Mouse (Mus musculus): ENCODE data around the gene Plbd2.

Gene Plbd2

DNA sequence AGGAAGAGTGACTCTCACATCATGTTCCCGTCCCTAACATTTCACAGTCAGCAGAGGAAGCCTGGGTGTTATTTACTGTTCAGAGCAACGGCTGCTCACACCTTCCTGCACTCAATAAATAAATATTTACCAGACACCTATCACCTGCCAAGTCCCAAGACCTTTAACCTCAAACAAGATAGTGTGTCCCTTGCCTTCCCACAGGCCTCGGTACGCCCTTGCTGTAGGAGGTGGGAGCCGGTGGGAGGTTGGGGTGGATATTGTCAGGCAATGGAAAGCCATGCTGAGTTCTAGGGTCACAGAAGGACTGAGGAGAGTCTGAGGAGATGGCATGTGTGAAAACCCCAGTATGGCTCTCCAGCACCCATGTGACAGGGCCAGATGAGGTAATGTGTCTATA is 35.1 kb downstream of the Plbd2 start:
- TF ChIP-seq GATA4 (IDR thresholded peaks at IDR 0.05; ENCODE audit: insufficient replicate concordance, low read length) = peak; percentile 84

DNA sequence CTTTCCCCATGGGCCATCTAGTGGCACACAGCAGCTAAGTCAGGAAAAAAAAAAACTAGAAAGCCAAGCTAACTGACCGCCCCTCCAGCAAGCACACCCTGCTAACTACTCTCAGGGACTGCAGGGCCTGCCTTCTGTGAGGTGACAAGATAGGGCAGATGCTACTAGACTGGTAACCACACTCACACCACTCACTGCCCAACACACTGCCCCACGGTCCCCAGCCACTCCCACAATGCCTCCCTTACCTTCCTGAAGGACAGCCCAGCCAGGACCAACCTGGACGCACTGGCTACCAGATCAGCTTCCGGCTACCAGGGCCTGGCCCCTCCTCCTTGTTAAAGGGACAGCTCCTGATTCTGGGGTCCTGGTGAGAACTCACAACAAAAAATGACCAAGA is 36.4 kb downstream of the Plbd2 start:
- TF ChIP-seq GATA4 (IDR thresholded peaks at IDR 0.05; ENCODE audit: insufficient replicate concordance, low read length) = no peak

DNA sequence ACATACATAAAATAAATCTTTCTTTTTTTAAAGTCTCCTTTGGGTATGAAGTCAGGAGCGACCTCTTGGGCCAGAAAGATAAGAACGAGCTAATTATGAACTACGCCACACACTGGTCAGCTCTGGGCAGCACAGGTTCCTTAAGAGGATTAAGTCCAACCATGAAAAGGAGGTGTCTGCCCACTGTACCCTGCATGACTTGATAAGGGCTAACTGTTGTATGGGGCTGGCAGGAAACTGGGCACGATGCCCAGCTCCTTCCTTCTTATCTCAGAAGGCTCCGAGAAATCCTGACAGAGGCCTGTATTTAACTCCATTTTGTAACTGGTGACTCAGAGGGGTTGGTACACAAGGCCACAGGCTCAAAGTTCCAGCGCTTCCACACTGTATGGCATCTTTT is 37.6 kb downstream of the Plbd2 start:
- 0 out of 2 replicates have a peak, but pooled peaks have one; percentile 32 for TF ChIP-seq GATA4 (IDR thresholded peaks at IDR 0.05; ENCODE audit: insufficient replicate concordance, low read length)

DNA sequence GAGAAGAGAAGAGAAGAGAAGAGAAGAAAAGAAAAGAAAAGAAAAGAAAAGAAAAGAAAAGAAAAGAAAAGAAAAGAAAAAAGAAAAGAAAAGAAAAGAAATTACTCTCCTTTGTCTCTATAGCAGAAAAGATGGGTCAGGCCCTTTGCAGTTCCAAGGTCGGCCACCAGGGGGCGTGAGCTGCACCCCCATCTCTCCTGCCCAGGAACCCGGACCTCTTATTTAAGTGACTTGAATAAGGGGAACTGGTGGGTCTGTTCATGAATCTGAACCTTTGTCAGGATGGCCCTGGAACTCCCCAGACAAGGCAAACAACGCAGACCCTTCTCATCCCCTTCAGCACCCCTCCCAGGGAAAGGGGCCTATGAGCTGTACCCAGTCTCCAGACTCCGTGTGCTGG is 38.4 kb downstream of the Plbd2 start:
- no peak for TF ChIP-seq GATA4 (IDR thresholded peaks at IDR 0.05; ENCODE audit: insufficient replicate concordance, low read length)

DNA sequence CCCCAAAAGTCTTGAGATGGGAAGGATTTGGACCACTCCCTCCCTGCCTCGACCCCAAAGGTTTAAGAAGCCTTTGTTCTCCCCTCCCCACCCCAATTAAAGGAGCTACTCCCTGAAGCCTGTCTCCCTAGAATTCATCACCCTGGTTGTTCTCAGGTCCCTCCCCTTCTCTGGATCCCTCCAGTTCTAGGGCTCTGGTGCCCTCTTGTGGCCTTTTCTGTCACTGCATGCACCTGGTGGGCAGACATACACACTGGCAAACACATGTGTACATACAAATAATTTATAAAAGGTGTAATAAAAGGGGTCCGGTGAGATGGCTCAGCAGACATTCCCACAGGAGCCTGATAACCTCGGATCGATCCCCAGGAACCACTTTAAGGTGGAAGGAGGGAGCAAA is 39.1 kb downstream of the Plbd2 start:
- no peak for TF ChIP-seq GATA4 (IDR thresholded peaks at IDR 0.05; ENCODE audit: insufficient replicate concordance, low read length)

DNA sequence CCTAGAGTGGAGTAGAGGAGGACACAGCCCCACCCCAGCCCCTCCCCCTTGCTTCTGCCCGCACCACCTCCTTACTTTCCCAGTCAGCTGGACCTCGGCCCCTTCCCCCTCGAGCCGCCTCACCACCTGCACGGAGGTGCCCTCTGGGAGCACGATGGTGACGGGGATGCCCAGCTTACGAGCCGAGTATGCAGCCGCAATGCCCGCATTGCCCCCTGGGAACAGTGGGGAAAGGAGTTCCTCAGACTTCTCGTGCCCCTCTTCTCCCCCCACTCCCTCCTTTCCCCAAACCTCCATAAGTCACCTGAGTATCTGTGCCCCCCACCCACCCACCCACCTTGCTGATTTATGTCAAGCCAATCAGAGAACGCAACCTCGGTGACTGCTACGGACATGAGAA is 41.5 kb downstream of the Plbd2 start:
- TF ChIP-seq GATA4 (IDR thresholded peaks at IDR 0.05; ENCODE audit: insufficient replicate concordance, low read length) = no peak

DNA sequence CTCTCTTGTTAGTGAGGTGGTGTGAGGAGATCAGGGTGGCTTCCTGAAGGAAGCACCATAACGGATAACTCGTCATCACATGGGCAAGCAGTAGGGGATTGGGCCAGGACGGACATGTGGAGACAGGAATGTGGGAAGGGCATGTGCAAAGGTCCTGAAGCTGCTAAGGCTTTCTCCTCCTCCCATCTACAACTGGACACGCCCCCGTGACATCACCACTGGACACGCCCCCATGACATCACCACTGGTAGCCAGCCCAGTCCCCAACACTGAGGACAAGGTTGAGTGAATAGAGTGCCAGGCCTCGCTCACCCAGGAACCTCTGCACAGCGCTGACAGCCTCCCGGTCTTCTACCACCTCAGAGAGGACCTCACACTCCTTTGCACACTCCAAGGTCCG is 44.3 kb downstream of the Plbd2 start:
- no peak for TF ChIP-seq GATA4 (IDR thresholded peaks at IDR 0.05; ENCODE audit: insufficient replicate concordance, low read length)

DNA sequence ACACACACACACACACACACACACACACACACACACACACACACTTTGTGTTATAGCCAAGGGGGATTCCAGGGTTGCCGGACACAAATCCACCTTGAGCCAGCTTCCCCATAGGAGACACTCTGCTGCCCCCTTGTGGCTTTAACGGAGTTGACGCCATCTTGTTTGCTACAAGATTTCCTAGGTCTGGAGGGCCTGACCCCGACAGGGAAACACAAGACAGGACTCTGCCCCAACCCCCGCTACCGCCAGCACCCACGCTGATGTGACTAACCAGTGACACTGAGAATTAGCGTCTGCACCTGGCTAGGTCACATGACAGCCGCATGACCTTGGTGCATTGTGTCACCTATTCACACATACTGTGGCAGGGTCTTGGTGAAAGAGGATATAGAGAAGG is 45.8 kb downstream of the Plbd2 start:
- no peak for TF ChIP-seq GATA4 (IDR thresholded peaks at IDR 0.05; ENCODE audit: insufficient replicate concordance, low read length)

DNA sequence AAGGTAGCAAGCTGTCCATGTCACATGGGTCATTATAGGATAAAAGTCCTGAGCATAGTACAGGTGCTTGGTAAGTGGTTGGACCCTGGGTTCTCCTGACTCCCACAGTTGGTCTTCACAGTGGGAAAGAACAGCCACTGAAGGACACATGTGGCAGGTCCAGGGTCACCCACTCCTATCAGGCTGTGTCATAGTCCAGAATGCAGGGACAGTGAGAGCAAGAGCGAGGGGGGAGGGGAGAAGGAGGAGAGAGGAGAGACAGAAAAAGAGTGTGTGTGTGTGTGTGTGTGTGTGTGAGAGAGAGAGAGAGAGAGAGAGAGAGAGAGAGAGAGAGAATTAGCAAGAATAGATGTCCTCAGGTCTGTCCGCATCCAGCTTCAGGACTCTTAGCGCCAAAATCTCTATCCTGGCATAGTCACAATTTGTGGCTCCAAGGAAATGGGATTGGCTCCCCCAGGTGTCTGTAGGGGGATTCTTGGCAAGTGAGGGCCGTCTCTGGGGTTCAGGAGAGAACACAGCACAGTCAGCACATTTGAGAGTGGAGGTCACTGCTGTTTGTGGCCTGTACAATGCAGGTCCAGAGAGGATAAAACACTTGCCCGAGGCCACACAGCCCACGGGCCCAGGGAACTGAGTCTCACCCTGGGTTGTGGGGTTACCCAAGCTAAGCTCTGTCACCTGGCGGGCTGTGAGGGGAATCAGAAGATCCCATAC is 46.4 kb downstream of the Plbd2 start:
- no peak for TF ChIP-seq GATA4 (IDR thresholded peaks at IDR 0.05; ENCODE audit: insufficient replicate concordance, low read length)

DNA sequence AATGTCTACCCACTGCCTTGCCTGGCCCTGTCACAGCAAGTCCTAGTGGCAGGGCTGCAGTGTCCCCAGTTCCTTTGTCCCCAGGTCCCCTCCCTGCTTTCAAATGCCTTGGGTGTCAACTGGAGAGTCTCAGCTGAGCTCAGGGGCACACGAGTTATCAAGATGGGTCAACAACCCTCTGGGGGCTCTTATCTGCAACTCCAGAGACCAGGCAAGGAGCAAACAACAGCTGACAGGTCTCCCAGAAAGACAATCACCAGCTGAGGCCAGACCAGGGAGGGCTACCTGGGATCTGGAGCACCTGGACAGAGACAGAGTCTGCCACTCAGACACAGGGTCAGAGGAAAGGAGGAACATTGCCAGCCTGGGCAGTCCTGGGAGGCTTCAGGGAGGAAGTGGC is 47.2 kb downstream of the Plbd2 start:
- TF ChIP-seq GATA4 (IDR thresholded peaks at IDR 0.05; ENCODE audit: insufficient replicate concordance, low read length) = no peak

DNA sequence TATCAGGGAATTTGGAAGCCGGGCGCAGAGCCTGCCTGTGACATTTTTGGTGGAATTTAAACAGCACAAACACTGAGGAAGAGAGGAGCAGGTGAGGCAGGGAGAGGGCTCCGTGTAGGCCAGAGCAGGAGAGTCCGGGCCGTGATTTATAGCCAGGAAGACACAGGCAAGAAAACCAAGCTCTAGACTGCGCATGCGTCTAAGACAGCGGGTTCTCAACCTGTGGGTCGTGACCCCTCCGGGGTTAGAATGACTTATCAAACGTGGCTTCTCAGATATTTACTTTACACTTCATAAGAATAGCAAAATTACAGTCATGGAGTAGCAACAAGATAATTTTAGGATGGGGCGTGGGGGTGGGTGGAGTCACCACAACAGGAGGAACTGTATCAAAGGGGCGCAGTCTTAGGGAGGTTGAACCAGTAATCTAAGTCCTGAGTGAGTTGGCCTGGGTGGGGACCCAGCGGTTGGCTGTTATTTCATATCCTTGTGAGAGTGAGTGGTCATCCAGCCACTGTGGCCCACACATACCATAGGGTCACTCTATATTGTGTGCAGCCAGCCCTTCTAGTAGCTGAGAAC is 48.6 kb downstream of the Plbd2 start:
- TF ChIP-seq GATA4 (IDR thresholded peaks at IDR 0.05; ENCODE audit: insufficient replicate concordance, low read length) = no peak

DNA sequence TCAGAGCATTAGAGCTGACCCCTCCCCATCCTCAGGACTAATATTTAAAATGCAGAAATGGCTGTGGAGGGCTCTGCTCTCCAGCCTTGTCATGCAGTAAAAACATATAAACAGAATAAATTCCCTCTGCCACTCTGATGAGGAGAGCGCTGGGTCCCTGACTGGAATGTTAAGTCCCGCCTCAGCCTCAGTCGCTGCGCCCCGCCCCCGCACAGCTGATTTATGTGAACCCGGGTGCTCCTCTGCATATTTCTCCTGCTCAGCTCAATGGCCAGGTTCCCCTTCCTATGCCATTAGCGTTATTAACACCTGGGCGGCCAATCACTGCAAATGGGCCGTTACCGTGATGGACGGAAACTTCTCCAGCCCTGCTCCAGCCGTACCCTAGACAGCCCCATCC is 56.1 kb downstream of the Plbd2 start:
- no peak for TF ChIP-seq GATA4 (IDR thresholded peaks at IDR 0.05; ENCODE audit: insufficient replicate concordance, low read length)

DNA sequence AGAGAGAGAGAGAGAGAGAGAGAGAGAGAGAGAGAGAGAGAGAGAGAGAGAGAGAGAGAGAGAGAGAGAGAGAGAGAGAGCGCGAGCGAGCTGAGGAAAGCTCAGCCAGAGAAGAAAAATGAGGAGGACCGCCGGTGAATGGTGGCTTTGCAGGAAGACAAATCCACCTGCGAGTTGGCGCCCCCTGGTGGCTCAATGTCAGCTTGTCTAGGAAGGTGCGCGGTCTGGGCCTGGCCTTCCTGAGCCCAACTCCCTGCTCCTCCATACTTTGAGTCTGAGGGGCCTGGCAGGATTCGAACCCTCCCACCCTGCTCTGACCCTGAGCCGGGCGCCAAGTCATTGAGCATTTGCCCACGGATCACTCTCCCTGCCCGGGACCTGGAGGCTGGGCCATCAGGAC is 62.7 kb downstream of the Plbd2 start:
- TF ChIP-seq GATA4 (IDR thresholded peaks at IDR 0.05; ENCODE audit: insufficient replicate concordance, low read length) = no peak

DNA sequence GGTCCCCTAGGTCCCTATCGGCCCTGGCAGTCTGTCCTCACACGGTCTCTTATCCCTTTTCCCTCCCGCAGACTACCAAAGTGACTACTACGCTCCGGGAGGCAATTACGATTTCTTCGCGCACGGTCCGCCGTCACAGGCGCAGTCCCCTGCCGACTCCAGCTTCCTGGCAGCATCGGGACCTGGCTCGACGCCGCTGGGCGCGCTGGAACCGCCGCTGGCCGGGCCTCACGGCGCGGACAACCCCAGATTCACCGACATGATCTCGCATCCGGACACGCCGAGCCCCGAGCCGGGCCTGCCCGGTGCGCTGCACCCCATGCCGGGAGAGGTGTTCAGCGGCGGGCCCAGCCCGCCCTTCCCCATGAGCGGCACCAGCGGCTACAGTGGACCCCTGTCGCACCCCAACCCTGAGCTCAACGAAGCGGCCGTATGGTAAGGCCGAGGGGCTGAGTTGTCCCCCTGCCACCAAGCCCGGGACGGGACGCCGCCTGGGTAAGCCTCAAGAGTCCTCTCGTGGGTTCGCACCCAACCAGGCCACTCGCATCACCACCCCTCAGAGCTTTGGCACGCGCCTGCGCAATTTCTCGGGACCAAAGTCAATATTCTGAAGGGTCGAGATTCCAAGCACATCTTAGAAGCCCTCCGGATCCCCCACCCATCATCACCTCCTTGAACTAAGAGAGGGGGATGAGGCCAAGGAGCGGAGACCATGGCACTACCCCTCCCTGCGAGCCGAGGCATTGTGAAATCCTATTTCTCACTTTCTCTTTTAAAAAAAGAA is 63.3 kb downstream of the Plbd2 start:
- TF ChIP-seq GATA4 (IDR thresholded peaks at IDR 0.05; ENCODE audit: insufficient replicate concordance, low read length) = no peak

DNA sequence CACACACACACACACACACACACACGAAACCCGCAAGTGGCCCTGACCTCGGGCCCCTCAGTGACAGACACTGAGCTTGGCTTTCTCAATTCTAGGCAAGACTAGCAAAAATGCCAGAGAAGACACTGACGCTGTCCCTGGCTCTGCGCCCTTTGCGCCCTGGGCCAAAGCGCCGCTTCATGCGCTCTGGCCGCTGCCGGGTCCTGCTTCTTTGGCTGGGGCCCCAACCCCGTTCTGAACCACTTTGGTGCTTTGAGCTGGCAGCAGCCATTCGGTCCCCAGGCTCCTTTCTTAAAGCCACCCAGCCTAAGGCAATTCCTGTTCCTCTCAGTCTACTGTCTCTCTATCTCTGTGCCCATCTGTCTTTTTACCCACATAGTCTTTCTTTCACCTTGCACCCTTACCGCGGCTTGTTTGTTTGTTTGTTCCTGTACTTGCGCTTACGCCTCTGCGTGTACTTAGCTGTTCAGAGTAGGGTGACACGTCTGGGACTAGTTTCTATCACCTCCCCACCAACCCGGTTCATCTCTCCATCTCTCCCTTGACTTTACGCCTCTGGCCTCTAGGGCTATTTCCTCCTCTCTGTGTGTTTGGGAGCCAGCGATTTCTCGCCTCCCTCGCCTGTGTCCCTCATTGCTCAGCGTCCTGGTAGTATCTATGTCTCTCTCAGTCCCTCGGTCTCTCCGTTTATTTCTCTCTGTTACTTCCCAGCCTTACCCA is 64.3 kb downstream of the Plbd2 start:
- TF ChIP-seq GATA4 (IDR thresholded peaks at IDR 0.05; ENCODE audit: insufficient replicate concordance, low read length) = no peak

DNA sequence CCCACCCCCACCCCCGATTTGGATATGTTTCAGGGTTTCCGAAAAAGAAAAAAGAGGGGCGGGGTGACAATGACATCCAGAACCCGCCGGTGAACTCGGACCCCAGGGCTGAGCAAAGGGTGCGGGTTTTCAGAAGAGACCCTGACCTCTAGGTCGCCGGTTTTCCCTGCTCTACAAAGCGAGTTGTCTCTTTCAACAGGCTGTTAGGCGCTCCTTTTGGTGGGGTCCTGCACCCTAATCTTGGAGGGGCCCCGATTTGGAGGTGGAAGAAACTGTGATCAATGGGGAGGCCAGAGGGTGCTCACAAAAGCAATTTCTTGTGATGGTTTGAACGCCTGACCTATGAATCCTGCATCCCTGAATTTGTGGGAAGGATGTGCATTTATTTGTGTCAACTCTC is 65.0 kb downstream of the Plbd2 start:
- TF ChIP-seq GATA4 (IDR thresholded peaks at IDR 0.05; ENCODE audit: insufficient replicate concordance, low read length) = no peak
